Mouse (Mus musculus): ENCODE results near the gene Mical2. TPM values are rescaled to one million over a fixed set of nuclear protein-coding genes. Genes with fewer than 3 reads are reported as not detected.

Mical2 gene
- polyA plus RNA-seq, 1 experiment = 58.2 TPM

GRCm38 (mm10) chr7:112329496-112329895 is 103.8 kb downstream of the Mical2 start:
- 82% methylated on average over 7 of the region's 7 CpGs for WGBS
- no peak for DNase-seq
- peaks cover 2% of the 10 kb centered on the region; the same call in 1 of the 2 replicates for H3K4me1 ChIP-seq (ENCODE audit: control insufficient read depth, insufficient read depth, low read length)
- no peak overlapping the region for H3K4me3 ChIP-seq (replicated peaks; ENCODE audit: extremely low read depth, low read depth, low read length)
- TF ChIP-seq POLR2A (IDR thresholded peaks at IDR 0.05; ENCODE audit: borderline replicate concordance, extremely low read depth, low read depth, low read length) (no peak), CTCF (IDR thresholded peaks at IDR 0.05; ENCODE audit: insufficient read depth, low read length) (no peak)

GRCm38 (mm10) chr7:112330935-112331334 is 105.3 kb downstream of the Mical2 start:
- DNase-seq = no peak
- H3K4me3 ChIP-seq (replicated peaks; ENCODE audit: extremely low read depth, low read depth, low read length) = no peak overlapping the region
- TF ChIP-seq CTCF (IDR thresholded peaks at IDR 0.05; ENCODE audit: insufficient read depth, low read length) = no peak
- TF ChIP-seq POLR2A (IDR thresholded peaks at IDR 0.05; ENCODE audit: borderline replicate concordance, extremely low read depth, low read depth, low read length) = no peak
- peaks cover 2% of the 10 kb centered on the region; the same call in 1 of the 2 replicates for H3K4me1 ChIP-seq (ENCODE audit: control insufficient read depth, insufficient read depth, low read length)
- 46% methylated on average over 8 of the region's 8 CpGs for WGBS

GRCm38 (mm10) chr7:112331804-112332203 is 106.1 kb downstream of the Mical2 start:
- Histone ChIP-seq H3K4me1 (ENCODE audit: control insufficient read depth, insufficient read depth, low read length) (peaks cover 4% of the 10 kb centered on the region; the same call in 1 of the 2 replicates), H3K4me3 (replicated peaks; ENCODE audit: extremely low read depth, low read depth, low read length) (no peak overlapping the region)
- WGBS = 68% methylated on average over 8 of the region's 8 CpGs
- TF ChIP-seq CTCF (IDR thresholded peaks at IDR 0.05; ENCODE audit: insufficient read depth, low read length) (no peak), POLR2A (IDR thresholded peaks at IDR 0.05; ENCODE audit: borderline replicate concordance, extremely low read depth, low read depth, low read length) (no peak)
- DNase-seq = peak; percentile 54

- no peak for DNase-seq
- no peak for TF ChIP-seq CTCF (IDR thresholded peaks at IDR 0.05; ENCODE audit: insufficient read depth, low read length)
- no peak for TF ChIP-seq POLR2A (IDR thresholded peaks at IDR 0.05; ENCODE audit: borderline replicate concordance, extremely low read depth, low read depth, low read length)
- no peak overlapping the region for H3K4me3 ChIP-seq (replicated peaks; ENCODE audit: extremely low read depth, low read depth, low read length)
- peaks cover 5% of the 10 kb centered on the region; the same call in 1 of the 2 replicates for H3K4me1 ChIP-seq (ENCODE audit: control insufficient read depth, insufficient read depth, low read length)
- WGBS = 51% methylated on average over 5 of the region's 5 CpGs
Measured at GRCm38 (mm10) chr7:112332426-112332825, 106.8 kb downstream of the Mical2 start.

- DNase-seq = no peak
- no peak overlapping the region for H3K4me3 ChIP-seq (replicated peaks; ENCODE audit: extremely low read depth, low read depth, low read length)
- 84% methylated on average over 7 of the region's 7 CpGs for WGBS
- H3K4me1 ChIP-seq (ENCODE audit: control insufficient read depth, insufficient read depth, low read length) = peaks cover 5% of the 10 kb centered on the region; the same call in 1 of the 2 replicates
- no peak for TF ChIP-seq CTCF (IDR thresholded peaks at IDR 0.05; ENCODE audit: insufficient read depth, low read length)
- no peak for TF ChIP-seq POLR2A (IDR thresholded peaks at IDR 0.05; ENCODE audit: borderline replicate concordance, extremely low read depth, low read depth, low read length)
Measured at GRCm38 (mm10) chr7:112333404-112333803, 107.7 kb downstream of the Mical2 start.

- no peak for TF ChIP-seq CTCF (IDR thresholded peaks at IDR 0.05; ENCODE audit: insufficient read depth, low read length)
- TF ChIP-seq POLR2A (IDR thresholded peaks at IDR 0.05; ENCODE audit: borderline replicate concordance, extremely low read depth, low read depth, low read length) = no peak
- WGBS = 61% methylated on average over 6 of the region's 6 CpGs
- Histone ChIP-seq H3K4me1 (ENCODE audit: control insufficient read depth, insufficient read depth, low read length) (peaks cover 5% of the 10 kb centered on the region; the same call in 1 of the 2 replicates), H3K4me3 (replicated peaks; ENCODE audit: extremely low read depth, low read depth, low read length) (no peak overlapping the region)
- no peak for DNase-seq
Measured at GRCm38 (mm10) chr7:112336213-112336631, 110.6 kb downstream of the Mical2 start.

- WGBS = 62% methylated on average over 15 of the region's 15 CpGs
Measured at GRCm38 (mm10) chr7:112336769-112337168, 111.1 kb downstream of the Mical2 start.

GRCm38 (mm10) chr7:112337736-112338135 is 112.1 kb downstream of the Mical2 start:
- TF ChIP-seq CTCF (IDR thresholded peaks at IDR 0.05; ENCODE audit: insufficient read depth, low read length) (no peak), POLR2A (IDR thresholded peaks at IDR 0.05; ENCODE audit: borderline replicate concordance, extremely low read depth, low read depth, low read length) (no peak)
- 0 out of 2 replicates have a peak, but pooled peaks cover 2% of the 10 kb centered on the region for H3K4me1 ChIP-seq (ENCODE audit: control insufficient read depth, insufficient read depth, low read length)
- H3K4me3 ChIP-seq (replicated peaks; ENCODE audit: extremely low read depth, low read depth, low read length) = no peak overlapping the region
- DNase-seq = no peak
- 64% methylated on average over 5 of the region's 5 CpGs for WGBS

More at GRCm38 (mm10) chr7:112336769-112337168, 111.1 kb downstream of the Mical2 start:
- TF ChIP-seq POLR2A (IDR thresholded peaks at IDR 0.05; ENCODE audit: borderline replicate concordance, extremely low read depth, low read depth, low read length) (no peak), CTCF (IDR thresholded peaks at IDR 0.05; ENCODE audit: insufficient read depth, low read length) (no peak)
- H3K4me1 ChIP-seq (ENCODE audit: control insufficient read depth, insufficient read depth, low read length) = 0 out of 2 replicates have a peak, but pooled peaks cover 2% of the 10 kb centered on the region
- DNase-seq = no peak
- no peak overlapping the region for H3K4me3 ChIP-seq (replicated peaks; ENCODE audit: extremely low read depth, low read depth, low read length)

- H3K4me1 ChIP-seq (ENCODE audit: control insufficient read depth, insufficient read depth, low read length) = 0 out of 2 replicates have a peak, but pooled peaks cover 2% of the 10 kb centered on the region
- no peak overlapping the region for H3K4me3 ChIP-seq (replicated peaks; ENCODE audit: extremely low read depth, low read depth, low read length)
- WGBS = 58% methylated on average over 3 of the region's 3 CpGs
- DNase-seq = no peak
- no peak for TF ChIP-seq CTCF (IDR thresholded peaks at IDR 0.05; ENCODE audit: insufficient read depth, low read length)
- TF ChIP-seq POLR2A (IDR thresholded peaks at IDR 0.05; ENCODE audit: borderline replicate concordance, extremely low read depth, low read depth, low read length) = no peak
Measured at GRCm38 (mm10) chr7:112341052-112341451, 115.4 kb downstream of the Mical2 start.

- 46% methylated on average over 1 of the region's 1 CpGs for WGBS
- H3K4me1 ChIP-seq (ENCODE audit: control insufficient read depth, insufficient read depth, low read length) = no peaks in the 10 kb centered on the region
- H3K4me3 ChIP-seq (replicated peaks; ENCODE audit: extremely low read depth, low read depth, low read length) = no peak overlapping the region
- TF ChIP-seq CTCF (IDR thresholded peaks at IDR 0.05; ENCODE audit: insufficient read depth, low read length) (no peak), POLR2A (IDR thresholded peaks at IDR 0.05; ENCODE audit: borderline replicate concordance, extremely low read depth, low read depth, low read length) (no peak)
- no peak for DNase-seq
Measured at GRCm38 (mm10) chr7:112345687-112346086, 120.0 kb downstream of the Mical2 start.

All from lung, adult 2 months (tissue).